Mouse (Mus musculus) left cerebral cortex, postnatal 36 days (tissue): ENCODE measurements around the gene Kcnv2. TPM values are rescaled to one million over a fixed set of nuclear protein-coding genes. Genes with fewer than 3 reads are reported as not detected.

Experiments
- DNase-seq, 2 experiments: peaks; one replicate each; pipeline ENCODE4 v3.0.0; 2021 to 2022; ENCODE audit warnings: low spot score in 2 of 2, mixed read lengths in 1 of 2
- intact Hi-C: fragments of 180-260 bp; cut with DNase I; formaldehyde crosslinking; loops from one replicate; pipeline ENCODE4 v1.15.1; 2025
- total RNA-seq, 2 experiments: library from RNA; stranded (reverse); gene quantifications; 2 replicates each; pipeline ENCODE4 v1.2.3; 2021

Gene Kcnv2
- total RNA-seq = not detected

DNA sequence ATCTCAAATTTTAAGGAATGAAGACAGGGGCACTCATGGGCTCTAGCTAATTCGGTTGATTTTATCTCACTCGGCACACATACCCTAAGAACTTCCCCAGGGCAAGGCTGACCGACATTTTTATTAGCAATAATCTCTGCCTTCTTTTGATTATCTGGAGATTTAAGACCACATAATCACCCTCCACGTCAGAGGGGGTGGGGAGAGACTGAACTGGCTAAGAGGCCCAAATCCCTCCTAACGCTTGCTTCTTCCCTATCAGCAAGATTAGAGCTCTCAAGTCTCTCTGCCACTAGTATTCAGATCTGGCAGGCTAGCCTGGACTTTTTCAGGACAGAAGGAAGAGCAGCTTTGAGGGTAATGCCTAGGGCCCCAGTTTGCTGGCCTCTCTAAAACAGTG lies at the start of gene Kcnv2:
Gene Kcnv2 (plus strand): TSS at position 308 of the 400 bp plus-strand sequence.
- DNase-seq = no peak
- intact Hi-C loops = no loop called here

DNA sequence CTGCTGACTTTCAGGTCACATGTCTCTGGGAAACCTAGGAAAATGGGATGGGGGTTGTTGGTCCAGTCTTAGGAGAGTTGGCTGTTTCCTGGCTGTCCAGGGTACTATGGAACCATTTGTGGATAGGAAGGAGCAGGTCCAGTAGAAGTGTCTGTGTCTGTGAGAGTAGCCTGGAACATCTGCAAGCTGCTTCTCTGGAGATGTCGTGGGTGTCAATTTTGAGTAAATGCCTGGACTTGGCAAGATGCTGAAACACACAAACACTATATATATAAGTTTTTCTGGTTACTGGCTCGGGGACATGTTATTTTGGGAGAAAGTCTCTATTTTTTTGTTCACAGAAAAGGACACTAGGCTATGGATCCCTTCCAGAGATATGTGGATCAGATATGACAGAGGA lies 49.0 kb upstream of the Kcnv2 start:
- peak in 1 of 2 experiments; percentile 12 for DNase-seq

DNA sequence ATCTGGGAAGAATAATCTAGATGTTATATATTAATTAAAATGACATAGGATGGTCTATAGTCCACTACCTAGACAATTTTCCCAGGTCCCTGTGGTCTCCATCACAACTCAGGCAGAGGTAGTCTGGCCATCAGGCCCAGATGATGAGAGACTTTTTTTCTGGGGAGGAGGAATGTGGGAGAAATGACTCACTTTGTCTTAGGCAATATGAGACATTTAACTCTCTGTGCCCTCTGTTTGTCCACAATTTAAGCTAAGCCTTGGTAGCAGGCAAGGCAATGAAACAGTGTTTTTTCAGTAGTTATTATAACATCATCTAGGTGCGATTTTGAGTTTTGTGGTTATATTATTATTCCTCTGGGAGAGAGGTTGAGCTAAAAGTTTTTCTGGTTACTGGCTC lies 48.0 kb upstream of the Kcnv2 start:
- no peak for DNase-seq
- intact Hi-C loops = no loop called here

More for the DNA sequence above, 49.0 kb upstream of the Kcnv2 start:
- intact Hi-C loops = no loop called here

DNA sequence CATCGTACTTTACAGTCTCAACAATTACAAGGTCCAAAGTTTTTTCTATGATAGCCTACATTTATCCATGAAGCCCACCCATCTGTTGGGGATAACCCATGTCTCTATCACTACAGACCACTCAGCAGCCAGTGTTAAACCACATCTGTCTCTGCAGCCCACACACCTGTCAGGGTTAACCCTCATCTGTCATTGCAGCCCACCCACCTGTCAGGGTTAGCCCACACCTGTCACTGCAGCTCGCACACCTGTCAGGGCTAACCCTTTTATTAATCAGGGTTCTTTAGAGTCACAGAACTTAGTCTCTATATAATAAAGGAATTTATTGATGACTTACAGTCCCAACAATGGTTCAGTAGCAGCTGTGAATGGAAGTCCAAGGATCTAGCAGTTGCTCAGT lies 43.2 kb upstream of the Kcnv2 start:
- DNase-seq = no peak

DNA sequence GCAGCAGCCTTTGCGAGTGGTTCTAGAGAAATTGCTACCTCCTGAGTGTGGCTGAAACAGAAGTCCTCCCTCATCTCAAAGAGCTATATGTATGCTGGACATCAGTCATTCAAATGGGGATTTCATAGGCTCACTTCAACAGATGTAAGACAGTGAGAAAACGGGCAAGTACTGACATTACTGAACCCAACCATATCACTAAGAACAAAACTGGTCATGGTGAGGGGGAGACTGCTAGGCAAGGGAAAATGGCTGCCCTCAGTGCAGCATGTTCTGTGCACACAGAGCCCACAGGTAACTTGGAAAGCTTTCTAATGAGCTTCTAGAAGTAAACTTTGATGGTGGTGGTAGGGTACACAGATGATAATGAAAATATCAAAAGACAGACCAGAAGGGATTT lies 12.3 kb upstream of the Kcnv2 start:
- DNase-seq = no peak
- intact Hi-C loops = no loop called here

More for the DNA sequence above, 43.2 kb upstream of the Kcnv2 start:
- intact Hi-C loops = no loop called here

DNA sequence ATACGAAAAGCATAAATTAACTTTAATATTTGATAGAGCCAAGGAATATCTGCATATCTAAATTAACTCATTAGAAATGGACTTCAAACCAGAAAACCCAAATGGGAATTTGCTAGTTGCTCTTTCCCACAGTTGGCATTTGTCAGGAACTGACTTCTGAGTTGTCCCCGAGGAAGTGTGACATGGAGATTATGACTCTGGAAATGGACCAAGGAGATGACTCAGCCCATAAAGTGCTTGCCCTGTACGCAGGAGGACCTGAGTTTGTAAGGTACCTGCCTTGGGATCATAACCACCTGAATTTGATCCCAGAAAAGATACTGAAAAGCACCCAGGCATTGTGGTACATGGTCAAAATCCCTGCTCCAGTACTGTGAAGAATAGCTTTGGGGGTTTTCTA lies 11.1 kb upstream of the Kcnv2 start:
- DNase-seq = no peak
- intact Hi-C loops = no loop called here

DNA sequence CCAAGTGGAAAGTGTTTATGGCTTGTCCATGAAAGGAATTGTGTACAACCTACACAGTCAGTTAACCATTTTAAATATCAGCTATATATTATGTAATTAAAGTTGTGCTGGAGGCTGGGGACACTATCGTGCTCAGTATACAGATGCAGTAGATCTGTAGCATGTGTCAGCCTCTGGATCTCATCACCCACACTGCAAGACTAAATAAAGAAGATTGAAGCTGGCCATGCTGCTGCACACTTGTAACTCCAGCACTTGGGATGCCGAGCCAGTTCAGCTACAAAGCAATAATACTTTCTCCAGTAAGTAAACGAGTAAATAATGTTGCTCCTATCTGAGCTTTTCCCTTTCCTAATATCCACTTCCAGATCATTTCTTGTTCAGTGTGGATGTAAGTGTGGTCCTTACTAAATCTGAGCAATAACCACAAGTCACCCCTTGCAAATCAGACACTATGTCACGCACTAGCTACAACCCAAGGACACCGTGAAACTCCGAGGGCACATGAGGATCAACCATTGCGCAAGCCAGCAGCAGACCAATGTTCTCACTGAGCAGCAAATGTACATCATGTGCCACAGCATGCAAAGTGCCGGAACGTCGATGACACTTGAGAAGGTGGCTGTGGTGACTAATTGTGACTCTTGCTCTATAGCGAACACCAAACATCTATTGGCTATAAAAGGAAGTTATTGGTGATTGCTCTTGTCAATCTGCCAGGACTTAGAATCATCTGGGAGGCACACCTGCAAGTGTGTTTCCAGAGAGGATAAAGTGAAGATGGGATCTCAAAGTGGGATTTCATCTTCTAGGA lies 9.9 kb upstream of the Kcnv2 start:
- no peak for DNase-seq
- intact Hi-C loops = no loop called here

DNA sequence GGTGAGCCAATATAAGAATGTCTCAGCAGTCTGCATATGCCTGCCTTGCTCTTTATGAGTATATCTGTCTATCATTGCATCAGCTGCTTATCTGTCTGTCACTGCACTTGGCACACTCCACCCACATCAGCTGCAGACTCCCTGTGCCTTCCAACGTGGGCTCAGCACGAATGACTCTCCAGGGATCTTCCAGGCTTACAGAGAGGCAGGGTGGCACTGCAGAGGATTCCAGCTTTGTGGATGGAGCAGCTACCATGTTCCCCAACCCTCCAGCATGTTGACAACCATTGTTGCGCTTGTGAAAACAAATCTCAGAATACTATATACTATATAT lies 9.3 kb upstream of the Kcnv2 start:
- intact Hi-C loops = no loop called here
- DNase-seq = no peak

DNA sequence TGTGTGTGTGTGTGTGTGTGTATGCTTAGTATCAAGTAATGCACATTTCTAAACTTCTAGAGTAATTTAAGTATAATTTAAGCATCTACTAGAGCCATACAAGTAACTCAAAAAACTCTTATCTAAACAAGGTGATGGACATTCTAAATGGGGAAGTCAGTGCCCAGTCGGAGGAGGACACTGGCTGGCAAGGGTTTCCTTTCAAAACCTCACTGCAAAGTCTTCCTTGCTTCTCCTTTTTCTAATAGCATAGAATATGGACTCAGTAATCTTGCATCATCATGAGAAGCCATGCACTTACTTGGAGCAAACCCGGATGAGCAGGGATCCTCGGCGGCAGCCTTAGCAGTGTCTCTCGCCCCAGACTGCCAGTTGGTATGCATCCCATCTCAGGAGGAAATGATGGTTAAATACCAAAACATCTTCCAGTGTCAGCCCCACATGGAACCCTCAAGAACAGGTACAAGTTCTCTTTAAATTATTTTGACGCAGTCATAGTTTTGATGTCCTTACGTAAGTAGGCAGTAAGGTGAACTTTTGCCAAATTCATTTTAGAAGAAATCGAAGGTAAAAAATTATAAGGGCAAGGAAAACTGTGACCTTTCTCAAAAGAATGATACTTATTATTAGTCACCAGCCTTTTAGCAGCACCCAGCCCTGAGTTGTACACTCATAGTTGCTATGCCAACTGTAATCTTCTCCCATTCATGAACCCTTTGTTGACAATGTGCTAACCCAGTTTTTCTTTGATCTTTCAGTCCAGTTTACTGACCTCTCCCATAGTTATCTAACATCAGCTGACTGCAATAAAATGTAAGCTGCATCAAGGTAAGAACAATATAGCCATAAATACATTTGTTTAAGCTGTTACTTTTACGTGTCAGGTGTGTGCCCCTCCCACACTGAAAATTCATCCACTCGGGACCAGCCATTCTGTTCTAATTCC lies 5.8 kb upstream of the Kcnv2 start:
- DNase-seq = no peak
- intact Hi-C loops = no loop called here

DNA sequence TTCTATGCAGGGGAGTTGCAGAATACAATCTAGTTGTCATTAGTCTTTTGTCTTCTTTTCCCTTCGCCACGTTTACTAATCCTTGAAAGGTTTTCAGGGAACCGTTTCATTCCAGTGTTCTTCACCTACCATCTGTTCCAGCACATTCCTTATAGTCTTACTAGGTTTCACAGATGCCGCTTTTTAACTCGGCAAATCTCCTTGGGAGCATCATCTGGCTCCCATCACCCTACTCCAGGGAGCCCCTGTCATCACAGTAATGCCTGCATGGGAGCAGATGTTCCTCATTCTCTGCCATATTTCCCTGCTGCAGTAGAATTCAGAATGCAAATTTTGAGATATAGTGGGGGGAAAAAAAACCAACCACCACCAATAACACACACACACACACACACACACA lies 5.1 kb upstream of the Kcnv2 start:
- DNase-seq = peak in 1 of 2 experiments; percentile 12
- intact Hi-C loops = no loop called here

DNA sequence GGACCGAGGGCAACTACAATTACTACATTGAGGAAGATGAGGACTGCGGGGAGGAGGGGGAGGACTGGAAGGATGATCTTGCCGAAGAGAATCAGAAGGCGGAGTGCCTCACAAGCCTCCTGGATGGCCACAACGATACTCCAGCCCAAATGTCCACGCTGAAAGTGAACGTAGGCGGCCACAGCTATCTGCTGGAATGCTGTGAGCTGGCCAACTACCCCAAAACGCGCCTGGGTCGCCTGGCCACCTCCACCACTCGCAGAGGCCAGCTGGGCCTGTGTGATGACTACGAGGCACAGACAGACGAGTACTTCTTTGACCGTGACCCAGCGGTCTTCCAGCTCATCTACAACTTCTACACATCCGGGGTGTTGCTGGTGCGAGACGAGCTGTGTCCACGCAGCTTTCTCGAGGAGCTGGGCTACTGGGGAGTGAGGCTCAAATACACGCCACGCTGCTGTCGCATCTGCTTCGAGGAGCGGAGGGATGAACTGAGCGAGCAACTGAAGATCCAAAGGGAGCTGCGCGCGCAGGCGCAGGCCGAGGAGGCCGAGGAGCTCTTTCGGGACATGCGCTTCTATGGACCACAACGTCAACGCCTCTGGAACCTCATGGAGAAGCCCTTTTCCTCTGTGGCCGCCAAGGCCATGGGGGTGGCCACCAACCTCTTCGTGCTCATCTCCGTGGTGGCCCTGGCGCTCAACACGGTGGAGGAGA lies 681 bp downstream of the Kcnv2 start:
- DNase-seq = no peak
- intact Hi-C loops = no loop called here

DNA sequence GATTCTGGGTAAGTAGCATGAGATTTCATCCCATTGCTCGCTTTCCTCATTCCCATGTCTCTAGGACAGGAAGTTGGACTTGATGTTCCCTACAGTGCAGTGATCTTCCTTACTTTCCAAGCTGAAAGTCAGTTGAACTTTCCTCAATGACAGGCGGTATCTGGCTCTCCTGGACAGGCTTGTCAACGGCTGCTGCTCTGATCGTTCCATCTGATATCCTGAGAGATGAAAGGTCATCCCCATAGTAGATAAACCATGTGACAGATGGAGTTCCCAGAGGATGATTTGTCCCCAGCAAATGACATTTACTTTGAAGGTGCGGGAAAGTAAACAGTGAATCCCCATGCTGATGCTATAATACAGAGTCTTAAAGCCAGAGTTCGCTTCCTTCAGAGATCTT lies 3.2 kb downstream of the Kcnv2 start:
- intact Hi-C loops = no loop called here
- no peak for DNase-seq

DNA sequence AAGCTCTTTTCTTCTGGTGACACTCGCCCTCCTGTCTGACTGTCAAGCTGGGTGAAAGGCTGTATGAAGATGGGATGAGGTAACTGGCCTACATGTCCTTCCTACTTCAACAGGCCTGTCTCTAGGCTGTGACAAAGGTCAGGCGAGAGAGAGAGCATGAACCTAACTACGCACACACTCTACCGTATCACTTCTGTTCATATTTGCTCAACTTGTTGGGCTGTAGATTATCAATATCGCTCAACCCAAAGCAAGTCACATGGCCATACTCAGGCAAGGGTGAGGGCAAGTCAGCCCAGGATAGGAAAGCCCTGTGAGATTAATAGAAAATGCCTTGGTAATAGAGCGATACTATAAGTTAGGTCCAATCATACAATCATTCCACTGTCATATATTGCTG lies 5.2 kb downstream of the Kcnv2 start:
- DNase-seq = no peak
- intact Hi-C loops = no loop called here

DNA sequence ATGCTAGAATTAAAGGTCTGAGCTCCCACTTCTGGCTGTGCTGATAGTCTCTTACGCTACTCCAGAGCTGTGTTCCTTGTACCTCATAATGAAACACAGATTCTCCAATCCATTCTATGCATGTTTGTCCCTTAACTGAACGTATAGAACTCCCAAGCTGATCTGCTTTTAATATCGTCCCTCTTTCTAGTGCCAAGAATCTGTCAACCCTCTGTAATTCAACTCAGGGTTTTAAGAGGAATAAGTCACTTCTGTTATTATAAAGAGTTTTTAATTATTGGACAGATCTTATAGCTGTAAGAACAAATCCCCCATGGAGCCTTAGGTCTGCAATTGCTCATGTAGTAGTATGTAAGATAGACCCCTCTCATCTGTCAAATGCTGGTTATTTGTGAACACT lies 5.8 kb downstream of the Kcnv2 start:
- DNase-seq = no peak
- intact Hi-C loops = no loop called here

DNA sequence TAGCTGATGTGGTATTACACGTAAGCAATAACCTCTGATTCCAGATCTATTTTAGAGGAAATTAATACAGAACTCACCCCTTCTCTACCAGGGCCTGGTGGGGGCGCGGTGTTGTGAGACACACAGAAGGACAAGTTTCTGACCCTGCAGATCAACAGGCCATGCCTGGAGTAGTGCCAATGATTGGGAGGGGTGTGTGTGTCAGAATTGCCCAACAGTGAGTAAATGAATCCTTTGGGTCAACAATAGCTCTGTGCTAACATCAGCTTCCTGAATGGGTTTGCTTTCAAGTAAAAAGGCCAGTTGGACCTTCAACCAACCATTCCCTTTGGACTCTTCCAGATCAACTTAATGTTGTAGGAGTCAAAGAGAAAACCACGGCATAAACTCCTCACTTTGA lies 6.3 kb downstream of the Kcnv2 start:
- intact Hi-C loops = no loop called here
- DNase-seq = no peak

DNA sequence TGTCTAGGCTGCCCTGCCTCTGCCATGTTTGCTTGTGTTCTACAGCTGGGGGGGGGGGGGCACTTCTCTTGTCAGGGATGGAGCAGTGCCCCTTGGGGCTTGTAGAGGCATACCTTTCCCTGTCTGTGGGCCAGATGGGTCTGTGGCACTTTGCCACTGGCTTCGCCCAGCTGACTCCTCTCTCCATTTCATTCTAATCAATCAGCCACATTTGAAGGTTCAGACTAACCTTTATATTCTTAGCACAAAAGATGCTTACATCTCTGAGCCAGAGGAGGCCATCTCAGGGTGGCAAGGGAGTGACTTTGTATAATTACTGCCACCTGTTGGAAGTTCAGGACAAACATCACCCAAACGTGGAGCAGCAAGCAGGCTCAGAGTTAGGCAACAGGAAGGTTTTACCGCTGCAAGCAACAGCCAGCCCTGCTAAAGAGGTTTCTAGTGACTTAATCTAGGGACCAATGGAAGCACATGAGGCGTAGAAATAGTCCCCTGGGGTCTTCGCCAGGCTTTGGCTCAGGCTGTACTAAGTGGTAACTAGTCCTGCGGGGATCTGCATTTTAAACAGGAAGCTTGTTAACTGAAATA lies 9.9 kb downstream of the Kcnv2 start:
- no peak for DNase-seq
- intact Hi-C loops = no loop called here

DNA sequence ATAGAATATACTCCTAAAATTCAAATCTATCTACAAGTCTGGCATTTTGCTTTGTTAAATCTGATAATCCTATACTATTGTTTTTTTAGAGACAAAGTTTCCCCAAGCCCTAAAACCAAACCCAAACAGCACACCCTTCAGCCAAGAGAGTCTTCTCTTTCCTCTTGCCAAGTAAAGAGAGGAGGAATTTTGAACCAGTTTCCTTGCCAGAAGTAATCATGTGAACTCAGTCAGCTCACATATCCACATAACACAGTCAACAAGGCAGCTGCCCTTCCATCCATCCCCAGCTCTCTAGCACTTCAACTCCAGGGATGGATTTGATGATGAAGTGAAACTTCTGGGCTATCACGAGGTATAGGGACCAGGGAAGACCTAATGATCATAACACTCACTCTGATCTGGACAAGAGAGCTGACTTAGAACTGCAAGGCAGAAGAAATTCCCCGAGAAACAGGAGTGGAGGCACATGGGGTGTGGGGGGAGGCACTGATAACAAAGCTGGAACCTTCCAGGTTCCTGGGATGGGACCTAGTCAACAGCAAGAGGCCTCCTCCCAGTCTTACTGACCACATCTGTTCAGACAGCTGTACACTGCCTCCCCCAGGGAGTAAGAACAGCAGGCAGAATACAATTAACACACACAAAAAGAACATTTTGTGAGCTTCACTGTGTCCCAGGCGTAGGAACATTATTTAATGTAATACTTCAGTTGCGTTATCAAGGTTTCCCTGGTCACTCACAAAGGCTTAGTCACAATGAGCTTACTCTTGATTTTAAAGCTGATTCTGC lies 13.9 kb downstream of the Kcnv2 start:
- no peak for DNase-seq
- intact Hi-C loops = no loop called here

DNA sequence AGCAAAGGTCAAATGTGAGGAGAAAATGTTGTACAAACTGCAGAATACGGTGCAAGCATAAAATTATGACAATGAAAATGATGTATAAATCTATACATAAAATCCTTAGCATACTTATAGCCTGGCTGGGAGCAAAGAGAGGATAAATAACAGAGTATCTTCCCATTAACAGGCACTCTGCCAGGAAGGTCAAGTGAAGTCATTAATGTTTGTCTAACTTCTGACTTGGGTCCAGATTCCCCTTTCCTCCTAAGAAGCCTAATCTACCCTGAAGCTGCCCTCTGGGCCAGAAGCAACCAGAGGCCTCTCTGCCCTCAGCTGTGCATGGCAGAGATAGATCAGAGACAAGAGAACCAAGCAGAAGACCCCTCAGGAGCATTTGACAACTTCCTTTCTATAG lies 24.1 kb downstream of the Kcnv2 start:
- DNase-seq = no peak
- intact Hi-C loops = no loop called here

DNA sequence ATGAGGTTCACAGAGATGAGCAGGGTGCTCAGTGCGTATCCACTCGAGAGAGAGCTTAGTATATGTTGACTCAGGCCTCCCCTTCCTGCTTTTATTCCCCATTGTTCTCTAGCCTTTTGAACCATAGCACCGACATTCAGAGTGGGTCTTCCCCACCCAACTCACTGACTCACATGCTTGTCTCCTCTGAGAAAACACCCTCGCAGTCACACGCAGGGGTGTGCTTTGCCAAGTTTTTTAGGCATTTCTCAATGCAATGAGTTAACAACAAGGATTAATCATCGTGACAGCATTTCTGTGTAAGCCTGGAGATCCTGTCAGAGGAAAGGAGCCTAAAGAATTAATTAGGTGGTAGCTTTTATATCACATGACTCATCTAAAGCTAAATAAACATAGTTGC lies 29.3 kb downstream of the Kcnv2 start:
- intact Hi-C loops = no loop called here
- peak; percentile 6 to 13 for DNase-seq
